Mouse (Mus musculus) kidney, postnatal 14 days (tissue): Measurements from ENCODE around the gene Dtd1.

ENCODE experiments used
- DNase-seq: peaks from one replicate; pipeline ENCODE4 v3.0.0; 2022; ENCODE audit warnings: mixed read lengths

Dtd1 gene

DNA sequence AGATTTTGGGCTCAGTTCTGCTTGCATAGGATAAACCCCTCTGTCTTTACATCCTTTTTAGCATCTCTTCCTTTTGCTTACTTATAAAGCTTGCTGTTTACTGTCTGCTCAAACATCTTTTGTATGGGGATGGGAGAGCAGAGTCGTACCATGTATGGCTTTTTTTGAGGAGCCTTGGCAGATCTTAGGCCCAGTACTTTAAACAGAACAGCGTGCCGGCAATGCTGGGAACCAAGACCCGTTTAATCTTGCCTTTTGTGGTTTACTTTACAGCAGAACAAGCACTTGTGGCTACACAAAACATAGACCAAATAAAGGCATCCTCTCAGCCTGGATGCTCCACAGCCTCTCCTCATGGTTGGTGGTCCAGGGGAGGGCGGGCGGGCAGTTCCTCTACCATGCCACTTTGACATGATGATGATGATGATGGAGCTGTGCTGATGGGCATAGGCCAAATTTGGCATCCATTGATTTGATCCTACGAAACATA lies 170.8 kb downstream of the Dtd1 start:
- DNase-seq: no peak

DNA sequence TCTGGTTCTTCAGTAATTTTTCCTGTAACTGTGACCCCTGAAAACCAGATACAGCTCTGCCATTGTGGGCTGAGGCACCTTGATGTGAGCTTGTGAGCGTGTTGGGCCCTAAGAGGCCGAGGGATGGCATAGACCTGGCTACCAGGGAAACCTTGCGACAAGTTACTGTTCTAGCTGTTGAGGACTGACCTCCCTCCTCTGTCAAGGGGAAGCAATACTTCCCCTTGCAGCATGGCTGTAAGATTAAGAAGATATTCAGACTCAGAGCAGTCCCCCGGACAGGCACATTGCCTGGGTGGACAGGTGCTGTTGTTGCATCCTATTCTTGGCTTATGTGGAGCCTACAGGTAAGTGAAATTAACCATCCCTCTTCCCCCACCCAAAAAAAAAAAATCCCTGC lies 172.1 kb downstream of the Dtd1 start:
- DNase-seq: no peak

DNA sequence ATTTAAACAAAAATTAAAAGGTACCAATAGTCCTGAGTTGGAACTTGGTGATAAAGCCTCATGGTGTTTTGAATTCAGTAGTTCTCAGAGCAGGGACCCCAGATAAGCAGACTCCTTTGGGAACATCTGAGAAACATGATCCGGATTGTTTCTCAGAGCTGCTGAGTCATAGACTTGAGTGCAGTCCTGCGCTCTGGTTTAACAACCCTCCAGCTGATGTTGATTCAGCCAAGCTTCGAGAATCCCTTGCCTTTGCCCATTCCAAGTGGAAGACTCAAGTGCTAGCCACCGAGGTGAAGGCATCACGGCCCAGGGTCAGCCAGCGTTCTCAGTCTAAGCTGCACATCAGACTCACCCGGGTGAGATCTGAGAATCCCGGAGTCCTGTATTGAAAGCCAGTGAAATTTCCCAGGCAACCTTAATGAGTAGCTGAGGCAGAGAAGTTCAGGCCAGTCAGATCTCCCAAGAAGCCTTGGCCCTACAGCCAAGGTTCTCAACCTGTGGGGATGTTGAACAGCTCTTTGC lies 175.0 kb downstream of the Dtd1 start:
- DNase-seq: no peak

DNA sequence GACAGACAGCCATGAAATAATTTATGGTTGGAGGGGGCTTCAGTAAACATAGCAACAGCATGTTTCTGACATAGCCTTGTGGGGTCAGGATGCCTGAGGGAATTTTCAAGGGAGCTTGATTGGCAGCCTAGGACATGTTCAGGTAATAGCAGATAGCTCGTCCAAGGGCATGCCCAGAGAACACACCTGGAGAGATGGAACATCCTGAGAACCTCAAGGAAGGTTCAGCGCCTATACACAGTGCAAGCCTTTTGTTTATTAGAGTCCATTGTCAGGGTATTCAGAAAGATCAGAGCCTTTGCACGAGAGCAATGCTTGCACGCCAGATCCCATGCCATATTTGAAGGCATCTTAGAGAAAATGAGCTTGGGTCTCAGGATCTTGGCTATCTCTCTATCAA lies 175.9 kb downstream of the Dtd1 start:
- DNase-seq: no peak

DNA sequence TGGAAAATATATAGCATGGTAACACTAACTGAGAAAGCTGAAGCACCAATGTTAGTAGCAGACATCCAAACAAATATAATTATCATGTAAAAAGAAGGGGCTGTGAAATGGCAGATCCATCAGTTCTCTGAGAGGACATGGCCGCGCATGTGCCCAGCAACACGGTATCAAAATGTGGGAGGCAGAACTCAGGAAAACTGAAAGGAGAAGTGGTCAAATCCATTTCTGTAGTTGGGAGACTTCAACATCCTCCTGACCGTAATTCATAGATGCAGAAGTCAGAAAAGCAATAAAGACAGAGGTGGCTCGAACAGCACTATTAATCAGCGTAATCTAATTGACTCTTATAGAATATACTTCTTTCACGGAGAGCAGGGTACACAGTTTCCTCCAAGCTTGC lies 179.6 kb downstream of the Dtd1 start:
- no peak for DNase-seq

DNA sequence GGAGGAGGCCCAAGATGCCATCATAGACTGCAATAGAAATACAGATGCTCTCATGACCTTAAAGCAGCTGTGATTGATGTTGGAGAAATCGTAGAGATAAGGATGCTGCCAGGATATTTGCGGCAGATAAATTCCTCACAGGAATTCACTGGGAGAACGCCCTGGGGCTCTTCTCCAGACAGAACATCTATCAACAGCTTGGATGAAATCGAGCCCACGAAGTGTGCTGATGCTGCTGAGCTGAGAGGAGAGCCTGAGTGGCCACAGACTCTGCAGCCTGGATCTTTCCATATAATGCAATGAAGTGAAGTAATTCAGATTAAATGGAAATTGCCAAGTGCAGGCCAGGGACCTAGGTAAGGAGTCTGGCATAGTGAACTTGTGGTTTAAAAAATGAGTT lies 181.0 kb downstream of the Dtd1 start:
- peak; percentile 43 for DNase-seq

DNA sequence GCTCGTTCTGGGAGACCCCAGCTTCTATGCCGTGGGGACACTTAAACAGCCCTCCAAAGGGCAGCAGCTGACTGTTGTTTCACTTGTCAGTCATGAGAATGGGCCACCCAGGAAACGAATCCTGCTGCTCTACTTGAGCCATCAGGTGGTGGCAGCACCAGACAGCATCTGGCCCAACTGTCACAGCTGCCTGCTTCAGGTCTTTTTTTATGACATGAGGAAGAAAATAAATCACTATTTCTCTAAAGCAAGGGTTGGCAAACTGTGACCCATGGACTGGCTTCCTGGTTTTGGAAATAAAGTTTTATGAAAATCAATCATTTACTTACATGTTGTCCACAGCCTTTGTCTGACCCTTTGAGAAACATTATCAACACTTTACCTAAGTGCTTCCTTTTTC lies 182.2 kb downstream of the Dtd1 start:
- peak; percentile 8 for DNase-seq

DNA sequence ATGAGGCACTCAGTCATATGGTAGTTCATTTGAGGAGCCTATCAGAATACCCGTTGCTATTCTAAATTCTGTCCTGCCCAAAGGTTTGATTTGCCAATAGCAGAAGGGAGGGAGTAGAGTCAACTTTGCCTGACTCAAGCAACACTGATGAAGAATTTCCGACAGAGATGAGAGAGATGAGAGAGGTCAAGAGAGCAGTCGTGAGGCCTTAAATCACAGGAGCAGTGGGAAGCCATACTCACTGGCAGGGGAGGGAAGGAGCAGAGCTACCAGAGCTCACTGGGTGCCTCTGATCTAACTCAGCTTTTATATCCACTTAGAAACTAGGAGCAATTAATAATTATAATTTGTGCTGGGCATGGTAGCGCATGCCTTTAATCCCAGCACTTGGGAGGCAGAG lies 182.8 kb downstream of the Dtd1 start:
- DNase-seq: peak; percentile 44

DNA sequence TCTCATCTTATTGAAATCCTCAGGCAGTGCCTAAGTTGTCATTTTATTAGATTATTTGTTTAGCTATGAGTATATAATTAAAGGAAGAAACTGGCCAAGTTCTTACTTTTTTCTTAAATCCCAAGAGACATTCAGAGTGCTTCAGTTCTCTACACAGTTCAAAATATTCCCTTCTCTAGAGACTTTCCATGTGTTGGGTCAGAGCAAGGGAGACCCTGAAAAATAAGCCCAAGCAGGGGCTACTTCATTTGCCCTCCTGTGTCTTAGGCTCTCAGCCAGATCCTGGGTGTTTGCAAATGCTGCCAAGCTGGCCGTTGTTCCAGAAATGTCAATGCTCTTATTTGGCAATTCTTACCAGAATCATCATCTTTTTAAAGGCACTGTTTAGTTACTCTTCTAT lies 183.5 kb downstream of the Dtd1 start:
- no peak for DNase-seq

DNA sequence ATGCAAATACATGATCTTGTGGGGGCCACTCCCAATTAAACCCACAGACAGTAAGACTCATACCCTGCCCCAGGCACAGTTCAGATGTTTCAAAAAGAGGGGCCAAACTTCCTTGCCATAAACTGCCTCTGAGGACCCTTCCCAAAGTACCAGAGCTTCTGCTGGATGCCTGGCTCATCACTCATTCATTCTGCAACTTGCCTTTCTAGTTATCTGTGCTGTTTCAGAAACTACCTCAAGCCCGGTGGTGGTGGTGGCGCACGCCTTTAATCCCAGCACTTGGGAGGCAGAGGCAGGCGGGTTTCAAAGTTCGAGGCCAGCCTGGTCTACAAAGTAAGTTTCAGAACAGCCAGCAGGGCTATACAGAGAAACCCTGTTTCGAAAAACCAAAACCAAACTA lies 184.1 kb downstream of the Dtd1 start:
- DNase-seq: no peak

DNA sequence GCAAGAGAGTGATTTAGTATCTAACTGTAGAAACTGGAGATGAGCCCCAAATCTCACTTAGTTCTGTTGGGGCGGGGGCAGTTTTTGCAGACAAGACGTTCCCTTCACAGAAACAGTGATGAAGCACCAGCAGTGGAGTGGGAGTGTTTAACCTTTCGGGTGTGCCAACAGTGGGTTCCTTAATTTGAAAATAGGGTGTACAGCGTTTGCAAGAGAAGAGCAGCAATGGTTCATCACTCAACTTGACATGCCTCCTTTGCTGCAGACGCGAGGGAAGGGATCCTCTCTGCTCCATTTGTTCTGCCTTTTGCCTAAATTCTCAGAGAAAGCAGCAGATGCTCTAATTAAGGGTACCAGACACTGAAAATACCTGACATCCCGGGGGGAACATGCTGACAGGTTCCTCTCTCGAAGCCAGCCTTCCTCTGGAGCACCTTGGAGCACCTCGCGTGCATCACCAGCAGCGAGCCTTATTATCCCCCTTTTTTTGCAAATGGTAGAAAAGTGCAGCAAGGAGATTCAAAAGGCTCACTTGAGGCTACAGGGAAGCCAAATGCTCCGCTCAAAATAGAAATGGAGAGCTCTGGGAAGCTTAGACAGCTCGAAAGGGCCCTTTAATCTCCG lies 192.1 kb downstream of the Dtd1 start:
- DNase-seq: no peak

DNA sequence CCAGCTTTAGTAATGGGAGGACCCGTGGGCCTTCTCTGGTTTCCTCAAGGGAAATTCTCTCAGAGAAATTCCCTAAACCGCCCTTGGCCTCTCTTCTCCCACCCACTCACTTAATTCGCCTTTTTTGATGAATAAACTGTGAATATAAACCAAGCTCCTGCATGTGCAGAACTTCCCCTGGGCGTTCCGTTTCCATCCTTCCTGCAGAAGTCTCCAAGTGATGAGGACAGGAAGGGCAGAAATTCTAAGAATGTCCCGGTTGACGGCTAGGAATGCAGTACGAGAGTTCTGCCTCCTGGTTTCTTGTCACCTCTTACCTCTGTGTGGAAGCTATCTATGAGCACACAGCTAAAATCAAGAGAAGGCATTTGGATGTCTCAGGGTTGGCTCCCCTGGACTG lies 197.8 kb downstream of the Dtd1 start:
- DNase-seq: peak; percentile 43

DNA sequence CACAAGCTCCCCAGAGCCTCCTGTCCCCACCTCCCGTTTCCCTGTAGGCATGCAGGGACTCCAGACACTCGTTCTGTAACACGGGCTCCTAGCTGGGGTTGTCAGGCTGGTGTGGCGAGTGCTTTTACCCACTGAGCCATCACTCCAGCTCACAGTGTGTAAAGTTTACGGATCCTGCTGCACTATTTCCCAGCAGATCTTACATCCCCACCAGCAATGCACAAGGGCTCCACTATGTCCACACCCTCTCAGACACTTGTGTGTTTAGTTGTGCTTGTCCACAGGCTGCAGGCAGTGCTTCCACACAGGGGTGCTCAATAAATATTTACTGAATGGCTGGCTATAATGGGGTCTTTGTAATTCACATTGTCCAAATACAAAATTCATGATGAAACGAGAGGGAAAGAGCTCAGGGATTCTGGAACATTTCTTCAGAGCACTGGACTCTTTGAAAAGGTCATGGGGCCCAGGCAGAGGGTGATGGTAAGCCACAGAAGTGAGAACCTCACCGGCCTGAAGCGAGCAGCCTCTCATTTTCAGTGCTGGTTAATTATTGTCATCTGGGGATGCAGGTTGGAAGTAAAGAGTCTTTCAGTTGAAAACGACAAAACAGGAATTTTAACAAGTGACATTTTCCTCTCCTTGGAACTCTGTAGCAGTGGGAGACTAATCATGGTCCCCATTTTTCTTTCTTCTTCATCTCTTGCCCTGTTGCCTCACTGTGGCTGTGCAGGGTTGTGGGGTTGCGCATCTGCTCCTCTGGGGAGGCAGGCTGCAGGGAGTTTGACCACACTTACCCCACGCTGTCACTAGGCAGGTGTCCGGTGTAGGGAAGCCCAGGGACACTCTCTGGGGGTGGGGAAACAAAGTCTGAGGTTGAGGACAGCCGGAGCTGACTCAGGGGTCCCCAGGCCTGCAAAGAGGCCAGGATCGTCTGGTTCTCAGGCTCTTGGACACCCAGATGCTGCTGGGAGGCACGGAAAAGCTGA lies 208.4 kb downstream of the Dtd1 start:
- DNase-seq: no peak
